Mouse (Mus musculus) heart, postnatal 0 days (tissue): ENCODE results near the gene Fry.

Experiments used
- CTCF ChIP-seq: IDR thresholded peaks from 2 replicates; pipeline ENCODE4 v1.5.1; 2016; ENCODE audit warnings: antibody characterized with exemption, control low read depth, low read depth
- EP300 ChIP-seq: IDR thresholded peaks from 2 replicates; pipeline ENCODE4 v1.6.1; 2016; ENCODE audit warnings: antibody characterized with exemption, low read depth

DNA sequence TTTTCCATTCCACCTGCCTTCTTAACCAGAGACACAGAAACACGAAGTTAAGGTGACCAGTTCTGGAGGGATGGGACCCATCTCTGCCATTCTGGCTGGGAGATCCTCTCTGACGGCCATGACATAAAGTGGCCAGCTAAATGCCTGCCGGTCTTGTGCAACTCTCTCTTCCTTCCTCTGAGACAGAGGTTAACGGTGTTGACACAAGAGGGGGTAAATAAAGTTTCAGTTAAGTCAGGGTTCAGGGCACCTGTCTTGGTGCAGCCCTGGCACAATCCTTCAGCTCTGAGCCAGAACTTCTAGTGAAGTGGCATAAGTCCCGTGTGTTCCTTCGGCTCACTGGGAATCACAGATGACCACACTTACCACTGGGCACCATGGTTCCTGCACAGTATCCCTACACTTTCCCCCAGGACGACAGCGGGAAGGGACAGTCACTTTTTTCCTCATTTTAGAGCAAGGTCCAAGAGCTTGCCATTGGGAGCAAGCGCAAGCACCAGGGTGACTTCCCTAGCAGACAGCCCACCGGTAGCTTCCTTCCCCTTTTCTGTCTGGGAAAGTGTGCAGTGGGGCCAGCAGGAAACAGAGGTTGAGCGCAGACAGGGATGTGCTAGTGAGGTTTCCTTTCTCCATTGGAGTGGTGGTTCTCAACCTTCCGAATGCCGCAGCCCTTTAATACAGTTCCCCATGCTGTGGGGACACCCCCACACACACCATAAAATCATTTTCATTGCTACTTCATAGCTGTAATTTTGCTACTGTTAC lies 58.0 kb downstream of the Fry start:
- TF ChIP-seq CTCF (no peak), EP300 (no peak)
